Mouse (Mus musculus) heart, adult 2 months (tissue): ENCODE data around the gene Adam17. TPM values are rescaled to one million over a fixed set of nuclear protein-coding genes. Genes with fewer than 3 reads are reported as not detected.
A peak's percentile ranks its signal among the peaks of the same experiment; 100 is the strongest.

Source experiments
- DNase-seq, 2 experiments: peaks; one replicate each; pipeline ENCODE4 v3.0.0; 2021
- H3K27ac ChIP-seq: fragments of 200-600 bp; 2 replicates; pipeline ENCODE4 v1.8.1; 2022
- H3K27me3 ChIP-seq: fragments of 200-500 bp; 2 replicates; pipeline ENCODE4 v1.6.1; 2012; ENCODE audit warnings: mild to moderate bottlenecking, low read length, inconsistent platforms, mixed read lengths; ENCODE audit not compliant: control insufficient read depth, insufficient read depth
- H3K36me3 ChIP-seq: fragments of 200-500 bp; 2 replicates; pipeline ENCODE4 v1.6.1; 2012; ENCODE audit warnings: low read length, inconsistent platforms; ENCODE audit not compliant: control insufficient read depth, insufficient read depth
- H3K4me1 ChIP-seq: fragments of 200-500 bp; 2 replicates; pipeline ENCODE4 v1.6.1; 2011; ENCODE audit warnings: low read length; ENCODE audit not compliant: control insufficient read depth, insufficient read depth
- H3K4me3 ChIP-seq: fragments of 200-600 bp; 2 replicates; pipeline ENCODE4 v1.8.1; 2022
- H3K79me2 ChIP-seq: fragments of 200-500 bp; replicated peaks from 2 replicates; pipeline ENCODE4 v1.6.1; 2012; ENCODE audit warnings: mild to moderate bottlenecking, inconsistent platforms, low read length, moderate library complexity, mixed read lengths; ENCODE audit not compliant: control insufficient read depth, insufficient read depth
- H3K9ac ChIP-seq: fragments of 200-500 bp; 2 replicates; pipeline ENCODE4 v1.6.1; 2012; ENCODE audit warnings: low read depth, mild to moderate bottlenecking, control low read depth, inconsistent platforms, low read length, mixed read lengths
- CTCF ChIP-seq: fragments of 200-600 bp; IDR thresholded peaks from 2 replicates; pipeline ENCODE4 v1.8.1; 2022; ENCODE audit warnings: antibody characterized with exemption, mild to moderate bottlenecking, moderate library complexity
- EP300 ChIP-seq: fragments of 200-500 bp; IDR thresholded peaks from 2 replicates; pipeline ENCODE4 v1.6.1; 2011; ENCODE audit warnings: low read depth, low read length, control low read depth; ENCODE audit not compliant: insufficient read depth
- POLR2A ChIP-seq: fragments of 200-500 bp; IDR thresholded peaks from 2 replicates; pipeline ENCODE4 v1.6.1; 2011; ENCODE audit warnings: mild to moderate bottlenecking, low read depth, low read length, control low read depth; ENCODE audit not compliant: insufficient read depth
- WGBS: fragments of 180-500 bp; shearing (Covaris S2); methylation state at CpG from one replicate; pipeline ENCODE4 v1.1.7; 2018; 5-methylcytosine and 5-hydroxymethylcytosine counted together
- intact Hi-C: fragments of 180-260 bp; cut with DNase I; formaldehyde crosslinking; loops from one replicate; pipeline ENCODE4 v1.15.1; 2025
- polyA plus RNA-seq: library from polyadenylated mRNA; depleted of rRNA; stranded (reverse); fragments of >200 nt; gene quantifications from 2 replicates; pipeline ENCODE4 v1.2.3, GENCODE M21; 2012
- total RNA-seq, 2 experiments: library from RNA; stranded (reverse); gene quantifications; 2 replicates each; pipeline ENCODE4 v1.2.3; 2021

Adam17 gene
- total and polyA plus RNA-seq, 3 experiments, result 27.9 to 43.8 (median 39.2) TPM

DNA sequence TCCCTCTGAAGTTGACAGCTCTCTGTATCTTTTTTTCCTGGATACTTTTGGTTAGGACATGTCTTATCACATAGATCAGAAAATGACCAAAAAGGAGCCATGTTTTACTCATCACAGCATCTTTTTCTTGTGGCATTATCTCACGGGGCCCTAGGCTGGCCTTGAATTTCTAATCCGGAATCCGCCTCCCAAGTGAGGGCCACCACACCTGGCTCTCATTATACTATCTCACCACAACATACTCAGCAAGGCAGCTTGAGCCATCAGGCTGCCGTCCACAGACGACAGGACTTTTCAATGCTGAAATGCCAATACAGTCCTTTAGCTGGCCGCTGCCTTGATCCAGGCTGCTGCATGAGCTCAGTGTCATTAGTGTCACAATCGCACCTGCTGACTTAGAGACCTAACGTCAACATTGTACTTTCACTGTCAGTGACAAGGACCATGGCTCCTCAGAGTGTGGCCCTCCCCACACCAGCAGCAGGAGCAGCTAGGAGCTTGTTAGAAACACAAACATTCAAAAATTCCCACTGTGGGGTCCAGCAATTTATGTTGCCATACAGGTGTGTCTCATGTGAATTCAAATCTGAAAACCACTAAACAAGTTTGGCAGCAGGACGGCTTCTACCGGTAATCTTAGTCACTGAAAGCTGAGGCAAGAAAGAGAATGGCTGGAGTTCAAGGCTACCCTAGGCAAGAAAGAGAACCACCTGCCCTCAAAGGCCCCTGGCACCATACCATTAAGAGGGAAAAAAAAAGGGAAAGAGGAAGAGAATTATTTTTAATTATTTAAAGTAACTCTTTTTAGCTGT, 8.6 kb downstream of the Adam17 start:
- Histone ChIP-seq H3K4me3 (no peak overlapping the region), H3K27me3 (no peaks in the 10 kb centered on the region), H3K79me2 (peaks cover 6% of the 10 kb centered on the region; the same call in 1 of the 2 replicates), H3K9ac (no peak overlapping the region), H3K36me3 (peaks cover 12% of the 10 kb centered on the region), H3K27ac (no peak overlapping the region), H3K4me1 (peaks cover 11% of the 10 kb centered on the region)
- WGBS, result 76% methylated on average over 10 of the region's 10 CpGs
- TF ChIP-seq CTCF, result no peak
- TF ChIP-seq POLR2A, result no peak
- no peak for TF ChIP-seq EP300
- no peak for DNase-seq
- intact Hi-C loops, result no loop called here

DNA sequence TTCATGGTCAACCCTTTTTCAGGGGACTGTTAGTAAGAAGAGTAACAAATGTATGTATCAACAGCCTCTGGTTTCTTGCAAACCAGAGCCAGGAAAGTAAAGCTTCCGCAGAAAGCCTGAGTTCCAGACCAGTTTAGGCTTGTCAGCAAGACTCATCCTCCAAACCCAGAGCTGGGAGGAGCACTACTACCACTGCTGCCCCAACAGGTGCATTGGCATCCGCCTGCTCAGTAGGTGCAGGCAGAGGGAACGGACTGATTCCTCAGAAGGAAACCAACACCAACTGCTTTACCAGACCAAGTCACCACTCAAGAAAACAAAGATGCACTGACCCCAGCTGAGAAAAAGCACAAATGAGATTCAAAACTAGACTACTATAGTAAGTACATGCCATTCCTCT, 10.2 kb downstream of the Adam17 start:
- 87% methylated on average over 3 of the region's 3 CpGs for WGBS
- H3K27ac ChIP-seq, result peak overlapping the region; percentile 49
- H3K4me3 ChIP-seq, result no peak overlapping the region
- peaks cover 10% of the 10 kb centered on the region for H3K36me3 ChIP-seq
- H3K27me3 ChIP-seq, result no peaks in the 10 kb centered on the region
- intact Hi-C loops, result no loop called here
- no peak for TF ChIP-seq POLR2A
- TF ChIP-seq EP300, result no peak
- no peak for TF ChIP-seq CTCF
- DNase-seq, result no peak
- no peak overlapping the region for H3K9ac ChIP-seq
- H3K4me1 ChIP-seq, result peaks cover 6% of the 10 kb centered on the region
- peaks cover 3% of the 10 kb centered on the region; the same call in 1 of the 2 replicates for H3K79me2 ChIP-seq

DNA sequence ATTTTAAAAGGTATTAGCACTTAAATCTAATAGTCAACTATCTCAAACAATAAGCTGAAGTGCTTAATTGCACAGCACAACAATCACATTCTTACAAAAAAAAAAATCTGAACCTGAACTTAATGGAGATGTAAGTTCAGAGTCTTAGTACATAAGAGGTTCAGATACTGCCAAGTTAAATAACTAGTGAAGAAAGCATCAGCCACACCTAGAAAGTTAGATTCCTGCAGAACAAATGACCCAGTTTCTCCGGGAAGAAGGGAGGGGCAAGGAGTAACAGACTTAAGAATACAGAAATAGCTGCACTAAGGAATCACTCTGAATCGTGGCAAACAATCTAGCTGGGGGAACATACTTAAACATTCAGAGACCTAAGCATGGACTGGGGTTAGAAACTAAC, 10.7 kb downstream of the Adam17 start:
- WGBS, result 14% methylated on average over 2 of the region's 2 CpGs
- Histone ChIP-seq H3K4me1 (peaks cover 5% of the 10 kb centered on the region), H3K27me3 (no peaks in the 10 kb centered on the region), H3K79me2 (peaks cover 3% of the 10 kb centered on the region; the same call in 1 of the 2 replicates), H3K4me3 (no peak overlapping the region), H3K27ac (peak overlapping the region; percentile 49), H3K36me3 (peaks cover 10% of the 10 kb centered on the region), H3K9ac (no peak overlapping the region)
- TF ChIP-seq CTCF, result no peak
- TF ChIP-seq POLR2A, result no peak
- no peak for TF ChIP-seq EP300
- no peak for DNase-seq
- intact Hi-C loops, result no loop called here

DNA sequence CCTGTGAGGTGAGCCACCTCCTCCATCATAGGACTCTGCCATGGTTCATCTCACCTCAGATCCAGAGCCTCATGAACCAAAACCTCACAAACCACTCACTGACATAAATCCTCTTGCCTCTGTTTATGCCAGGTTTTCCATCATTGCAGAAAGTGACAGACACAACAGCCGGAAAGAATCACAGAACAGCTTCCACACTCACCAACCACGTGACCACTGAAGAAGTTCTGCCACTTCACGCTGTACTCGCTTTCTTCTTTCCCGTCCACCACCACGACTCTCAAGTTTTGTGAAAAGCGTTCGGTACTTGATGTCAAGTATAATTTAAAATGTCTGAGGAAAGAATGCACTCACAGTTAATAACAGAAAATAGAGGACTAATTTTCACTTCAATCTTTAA, 19.8 kb downstream of the Adam17 start:
- H3K27me3 ChIP-seq, result no peaks in the 10 kb centered on the region
- intact Hi-C loops, result no loop called here
- H3K79me2 ChIP-seq, result no peaks in the 10 kb centered on the region
- no peak overlapping the region for H3K27ac ChIP-seq
- TF ChIP-seq POLR2A, result no peak
- TF ChIP-seq CTCF, result no peak
- TF ChIP-seq EP300, result no peak
- no peak for DNase-seq
- H3K36me3 ChIP-seq, result peaks cover 5% of the 10 kb centered on the region; the same call in 1 of the 2 replicates
- H3K4me1 ChIP-seq, result no peaks in the 10 kb centered on the region
- no peak overlapping the region for H3K9ac ChIP-seq
- WGBS, result 95% methylated on average over 8 of the region's 8 CpGs
- H3K4me3 ChIP-seq, result no peak overlapping the region

DNA sequence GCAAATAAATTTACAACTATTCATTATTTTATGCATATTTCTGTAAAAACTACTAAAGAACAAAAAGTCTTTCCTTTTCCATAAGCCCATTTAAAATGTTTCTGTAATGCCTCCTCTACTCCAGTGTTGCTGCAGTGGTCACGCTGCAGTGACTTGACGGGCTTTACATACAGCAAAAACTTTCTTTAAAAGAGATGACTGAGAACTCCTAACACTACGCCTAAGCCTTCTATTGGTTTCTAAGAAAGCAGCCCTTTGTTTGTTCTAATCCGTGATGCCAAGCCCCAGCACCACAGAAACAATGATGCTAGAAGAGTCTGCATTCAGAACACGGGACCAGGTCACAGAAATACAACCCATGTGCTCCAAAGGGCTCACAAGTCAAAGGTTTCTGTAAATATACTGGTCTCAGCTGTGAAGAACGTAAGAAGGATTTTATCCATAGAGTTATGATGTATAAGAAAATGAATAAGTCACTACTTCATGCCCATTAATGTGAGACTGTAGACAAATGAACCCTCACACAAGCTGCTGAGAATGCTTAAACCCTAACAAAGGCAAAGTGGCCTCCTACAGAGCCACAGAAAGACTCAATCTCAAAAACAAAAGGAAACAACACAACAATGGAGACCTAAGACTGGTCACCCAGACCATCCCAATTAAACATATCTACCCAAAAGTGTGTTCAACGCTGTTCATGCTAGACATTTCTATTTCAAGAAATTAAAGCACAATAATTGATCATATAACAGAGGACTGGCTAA, 23.1 kb downstream of the Adam17 start:
- Histone ChIP-seq H3K79me2 (no peaks in the 10 kb centered on the region), H3K9ac (no peak overlapping the region), H3K27ac (no peak overlapping the region), H3K4me1 (no peaks in the 10 kb centered on the region), H3K27me3 (no peaks in the 10 kb centered on the region), H3K4me3 (no peak overlapping the region), H3K36me3 (peaks cover 9% of the 10 kb centered on the region)
- 92% methylated on average over 7 of the region's 7 CpGs for WGBS
- intact Hi-C loops, result no loop called here
- TF ChIP-seq EP300, result no peak
- no peak for TF ChIP-seq CTCF
- TF ChIP-seq POLR2A, result no peak
- DNase-seq, result no peak

DNA sequence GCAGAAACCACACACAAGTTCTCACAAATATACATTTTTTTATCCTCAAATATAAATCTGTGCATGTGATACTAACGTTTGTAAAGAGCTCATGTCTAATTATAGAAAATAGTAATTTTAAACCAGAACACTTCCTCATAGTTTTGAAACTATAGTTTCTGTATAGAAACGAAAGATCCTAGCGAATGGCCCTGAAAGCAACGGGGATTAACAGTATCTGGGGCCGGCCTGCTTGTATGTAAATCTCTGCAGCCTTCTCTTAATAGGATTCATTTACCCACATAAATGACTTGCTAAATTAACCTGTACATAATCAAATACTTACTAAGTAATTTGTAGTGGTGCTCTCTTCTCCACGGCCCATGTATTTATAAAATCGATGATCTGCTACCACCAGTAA, 26.5 kb downstream of the Adam17 start:
- no peaks in the 10 kb centered on the region for H3K27me3 ChIP-seq
- H3K4me1 ChIP-seq, result no peaks in the 10 kb centered on the region
- no peaks in the 10 kb centered on the region for H3K79me2 ChIP-seq
- no peak for TF ChIP-seq CTCF
- TF ChIP-seq EP300, result no peak
- TF ChIP-seq POLR2A, result no peak
- H3K27ac ChIP-seq, result no peak overlapping the region
- no peak for DNase-seq
- peaks cover 7% of the 10 kb centered on the region for H3K36me3 ChIP-seq
- no peak overlapping the region for H3K9ac ChIP-seq
- no peak overlapping the region for H3K4me3 ChIP-seq
- 81% methylated on average over 7 of the region's 7 CpGs for WGBS
- intact Hi-C loops, result no loop called here
